Mouse (Mus musculus) erythroblast, embryonic 14.5 days (primary cell): ENCODE data around the gene Kcnj10.

Experiments used
- GATA1 ChIP-seq: IDR thresholded peaks from 2 replicates; pipeline ENCODE4 v1.6.1; 2012; ENCODE audit warnings: low read length, inconsistent platforms, mixed read lengths
- TAL1 ChIP-seq: IDR thresholded peaks from 3 replicates; pipeline ENCODE4 v1.6.1; 2012; ENCODE audit warnings: low read length, inconsistent platforms, mixed read lengths

GRCm38 (mm10) chr1:172296816-172297510 is 44.0 kb upstream of the Kcnj10 start:
- TF ChIP-seq GATA1 = no peak
- TF ChIP-seq TAL1 = no peak
